Mouse (Mus musculus) retina, embryonic 14.5 days (tissue): ENCODE data around the gene Cd200r3.

Source experiments
- DNase-seq: peaks from one replicate; pipeline ENCODE4 v3.0.0-alpha.2; 2015; ENCODE audit warnings: low spot score

Cd200r3 gene

GRCm38 (mm10) chr16:44943468-44943867, at the start of gene Cd200r3:
Gene Cd200r3 (plus strand): TSS chr16:44943678.
- no peak for DNase-seq

- DNase-seq = no peak
Observed at GRCm38 (mm10) chr16:44932016-44932415, 11.5 kb upstream of the Cd200r3 start.

- no peak for DNase-seq
Observed at GRCm38 (mm10) chr16:44951360-44952114, 8.1 kb downstream of the Cd200r3 start.

GRCm38 (mm10) chr16:44962296-44962695, 18.8 kb downstream of the Cd200r3 start:
- no peak for DNase-seq

GRCm38 (mm10) chr16:44962777-44963176, 19.3 kb downstream of the Cd200r3 start:
- no peak for DNase-seq

- no peak for DNase-seq
Observed at GRCm38 (mm10) chr16:44964526-44965374, 21.3 kb downstream of the Cd200r3 start.

GRCm38 (mm10) chr16:44965428-44965827, 21.9 kb downstream of the Cd200r3 start:
- no peak for DNase-seq

GRCm38 (mm10) chr16:44965890-44966289, 22.4 kb downstream of the Cd200r3 start:
- no peak for DNase-seq

GRCm38 (mm10) chr16:44966891-44967290, 23.4 kb downstream of the Cd200r3 start:
- DNase-seq = no peak

- no peak for DNase-seq
Observed at GRCm38 (mm10) chr16:44968113-44968512, 24.6 kb downstream of the Cd200r3 start.

GRCm38 (mm10) chr16:44970925-44971324, 27.4 kb downstream of the Cd200r3 start:
- DNase-seq = no peak

- DNase-seq = no peak
Observed at GRCm38 (mm10) chr16:44974042-44974441, 30.6 kb downstream of the Cd200r3 start.

- DNase-seq = no peak
Observed at GRCm38 (mm10) chr16:44976081-44976480, 32.6 kb downstream of the Cd200r3 start.

GRCm38 (mm10) chr16:44976892-44977633, 33.6 kb downstream of the Cd200r3 start:
- DNase-seq = no peak

GRCm38 (mm10) chr16:44978193-44978592, 34.7 kb downstream of the Cd200r3 start:
- no peak for DNase-seq

- DNase-seq = no peak
Observed at GRCm38 (mm10) chr16:44979355-44979896, 35.9 kb downstream of the Cd200r3 start.

- no peak for DNase-seq
Observed at GRCm38 (mm10) chr16:44982972-44983371, 39.5 kb downstream of the Cd200r3 start.

- DNase-seq = no peak
Observed at GRCm38 (mm10) chr16:44983379-44984060, 40.0 kb downstream of the Cd200r3 start.

- no peak for DNase-seq
Observed at GRCm38 (mm10) chr16:44984111-44984510, 40.6 kb downstream of the Cd200r3 start.

GRCm38 (mm10) chr16:44984925-44985324, 41.4 kb downstream of the Cd200r3 start:
- DNase-seq = no peak

GRCm38 (mm10) chr16:44986029-44986428, 42.6 kb downstream of the Cd200r3 start:
- no peak for DNase-seq
